Mouse (Mus musculus) adrenal gland, adult 2 months (tissue): ENCODE data around the gene Trim8. TPM values are rescaled to one million over a fixed set of nuclear protein-coding genes. Genes with fewer than 3 reads are reported as not detected.
A peak's percentile ranks its signal among the peaks of the same experiment; 100 is the strongest.

Experiments used
- DNase-seq: peaks from one replicate; pipeline ENCODE4 v3.0.0; 2021
- long read RNA-seq: library from polyadenylated mRNA; stranded (forward); transcript quantifications from one replicate; pipeline ENCODE4 v2.0.0, GENCODE M21; 2021
- polyA plus RNA-seq: library from polyadenylated mRNA; depleted of rRNA; stranded (reverse); fragments of >200 nt; gene quantifications from 2 replicates; pipeline ENCODE4 v1.2.3, GENCODE M21; 2012; rRNA removed
- total RNA-seq, 2 experiments: library from RNA; stranded (reverse); gene quantifications; 2 replicates each; pipeline ENCODE4 v1.2.3; 2021

Trim8 gene
- total RNA-seq (10 to 100 TPM; 38.0 to 66.4 TPM), polyA plus RNA-seq (66.1 and 78.8 TPM in 2 replicates)
- long read RNA-seq, transcript Trim8-201 (6 exons, 3,580 nt), result major isoform, 101 of 110 reads
- long read RNA-seq, partial matches to known transcripts, result 3 of 110 reads
- long read RNA-seq, other reads (novel, unspliced or antisense), result 6 of 110 reads

DNA sequence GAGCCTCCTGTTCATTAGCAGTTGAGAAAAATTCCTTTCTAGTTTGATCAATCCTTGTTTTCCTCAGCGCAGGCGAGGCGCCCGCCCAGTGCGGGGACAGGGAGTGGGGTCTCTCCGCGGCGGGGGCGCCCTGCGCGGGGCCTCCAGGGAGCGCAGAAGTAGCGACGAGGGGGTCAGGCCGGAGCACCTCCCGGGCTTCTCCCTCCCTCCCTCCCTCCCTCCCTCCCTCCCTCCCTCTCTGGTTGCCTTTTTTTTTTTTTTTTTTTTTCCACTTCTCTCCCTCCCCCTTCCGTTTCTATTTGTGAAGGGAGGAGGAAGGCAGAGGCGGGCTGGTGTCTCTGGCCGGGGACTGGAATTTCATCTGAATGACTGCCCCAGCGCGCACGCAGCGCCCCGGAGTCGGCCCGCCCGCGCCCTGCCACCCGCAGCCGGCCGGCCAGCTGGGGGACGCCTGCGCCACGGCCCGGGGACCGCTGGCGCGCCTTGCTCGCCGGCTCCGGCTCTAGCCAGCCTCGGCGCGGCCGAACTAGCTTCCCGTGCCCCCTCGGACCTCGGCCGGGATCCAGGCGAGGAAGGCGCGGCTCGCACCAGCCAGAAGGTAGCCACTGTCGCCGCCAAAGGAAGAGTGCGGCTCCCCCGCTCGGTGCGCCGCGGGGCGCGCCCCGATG is at the start of gene Trim8:
TSS of gene Trim8 (plus strand) at position 302 of the 668 bp plus-strand sequence.
- DNase-seq, result peak; percentile 94

DNA sequence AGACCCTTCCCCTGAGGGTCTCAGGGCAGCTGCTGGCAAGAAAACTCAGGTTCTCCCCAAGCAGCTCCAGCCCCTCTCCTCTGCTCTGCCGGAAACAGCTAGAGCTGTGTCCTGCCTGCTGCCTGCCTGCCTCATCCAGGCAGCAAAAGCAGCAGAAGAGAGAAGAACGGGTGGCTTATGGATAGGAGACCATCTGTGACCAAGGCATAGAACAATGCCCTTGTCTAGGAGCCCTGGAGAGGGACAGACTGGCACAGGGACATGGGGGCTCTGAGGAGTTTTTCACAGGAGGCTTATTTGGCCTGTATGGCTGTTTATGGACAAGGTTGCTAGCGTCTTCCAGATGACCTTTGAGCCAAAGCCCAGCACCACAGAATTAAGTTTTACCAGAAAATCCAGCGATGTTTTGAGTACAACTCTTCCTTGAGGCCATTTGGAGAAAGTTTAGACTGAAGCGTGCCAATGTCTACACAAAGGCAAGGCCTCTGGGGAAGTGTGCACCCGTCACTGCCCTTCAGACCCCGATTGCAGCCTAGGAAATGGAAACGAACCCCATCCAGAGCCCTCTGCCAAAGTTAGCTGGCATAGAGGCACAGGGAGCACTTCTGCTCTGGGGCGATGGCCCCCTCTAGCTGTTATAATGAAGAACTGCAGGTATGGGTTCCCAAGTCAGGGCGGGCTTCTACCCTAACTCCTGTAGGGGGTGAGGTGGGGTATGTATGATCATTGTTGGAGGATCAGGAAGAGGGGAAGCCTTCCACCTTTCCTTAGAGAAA is 49.3 kb upstream of the Trim8 start:
- peak; percentile 65 for DNase-seq

DNA sequence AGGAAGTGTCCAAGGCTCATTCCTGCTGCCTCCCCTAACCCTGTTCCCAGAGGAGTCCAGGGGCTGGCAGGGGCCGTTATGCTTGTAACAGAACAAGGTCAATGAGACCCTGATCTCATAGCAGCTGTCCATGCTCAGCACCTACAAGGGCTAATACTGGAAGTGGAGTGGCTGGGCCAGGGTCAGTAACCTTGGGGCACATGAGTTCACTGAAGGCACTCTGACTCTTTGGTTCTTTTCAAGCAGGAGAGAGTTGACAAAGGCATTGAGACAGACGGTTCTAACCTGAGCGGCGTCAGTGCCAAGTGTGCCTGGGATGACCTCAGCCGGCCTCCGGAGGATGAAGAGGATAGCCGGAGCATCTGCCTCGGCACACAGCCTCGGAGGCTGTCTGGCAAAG is 48.6 kb upstream of the Trim8 start:
- no peak for DNase-seq

DNA sequence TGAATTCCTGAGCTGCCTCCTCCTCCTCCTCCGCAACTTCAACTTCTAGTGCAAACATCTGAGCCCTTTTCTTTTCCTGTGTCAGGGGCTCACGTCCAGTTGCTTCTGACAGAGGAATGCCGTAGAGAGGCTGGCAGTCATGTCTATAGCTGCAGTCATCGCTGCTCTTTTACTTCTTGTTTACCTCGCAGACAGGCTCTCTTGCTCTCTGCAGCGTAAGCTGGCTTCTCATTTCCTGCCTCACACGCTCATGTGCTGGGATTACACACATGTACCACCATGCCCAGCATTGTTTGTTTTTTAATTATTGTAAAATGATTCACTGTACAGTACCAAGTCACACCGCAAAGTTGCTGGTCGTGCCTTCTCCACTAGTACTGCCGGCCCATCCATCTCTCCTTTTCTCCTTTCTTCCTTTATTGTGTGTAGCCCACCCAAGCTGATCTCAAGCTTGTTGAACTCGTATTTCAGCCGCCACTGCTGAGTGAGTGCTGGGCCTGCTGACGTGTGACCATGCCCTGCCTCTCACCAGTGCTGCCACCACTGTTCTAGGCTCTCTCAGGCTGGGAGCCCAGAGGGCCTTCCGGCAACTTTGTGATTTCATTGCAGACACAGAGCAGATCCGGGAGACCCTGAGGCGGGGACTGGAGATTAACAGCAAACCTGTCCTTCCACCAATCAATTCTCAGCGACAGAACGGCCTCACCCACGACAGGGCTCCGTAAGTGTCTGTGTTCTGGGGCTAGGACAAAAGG is 47.2 kb upstream of the Trim8 start:
- no peak for DNase-seq

DNA sequence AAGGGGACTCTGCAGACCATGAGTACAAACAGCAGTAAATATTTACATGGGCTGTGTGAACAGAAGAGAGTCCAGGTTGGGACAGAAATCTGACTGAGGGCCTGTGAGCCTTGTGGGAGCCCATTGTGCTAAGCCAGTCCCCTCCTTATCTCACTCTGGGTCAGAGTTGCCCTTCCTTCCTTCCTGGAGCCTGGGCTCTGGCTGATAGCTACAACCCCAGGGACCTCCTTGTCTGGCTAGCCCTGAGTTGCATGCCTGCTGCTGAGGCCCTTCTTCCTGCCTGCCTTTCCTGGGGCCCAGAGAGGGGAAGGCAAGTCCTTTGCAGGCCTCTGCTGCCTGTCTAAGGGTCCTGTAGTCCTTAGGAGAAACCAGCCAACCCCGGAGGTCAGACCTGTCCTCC is 46.5 kb upstream of the Trim8 start:
- DNase-seq, result peak; percentile 74

DNA sequence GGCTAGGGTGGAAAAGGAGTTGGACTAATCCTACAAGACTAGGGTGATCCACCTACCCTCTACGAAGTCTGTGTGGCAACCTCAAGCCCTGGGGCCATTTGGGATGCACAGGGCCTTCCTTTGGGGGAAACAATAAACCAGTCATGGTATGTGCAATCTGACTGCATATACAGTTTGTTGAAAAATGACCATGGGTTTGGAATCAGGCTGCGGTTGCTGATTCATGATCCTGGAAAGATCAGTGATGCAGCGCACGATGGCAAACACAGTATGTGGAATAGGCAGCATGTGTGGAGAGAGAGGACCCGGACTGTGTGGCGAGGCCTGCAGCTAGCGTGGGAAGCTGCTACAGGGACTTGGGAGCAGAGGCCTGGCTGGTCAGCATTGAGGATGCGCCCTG is 45.9 kb upstream of the Trim8 start:
- no peak for DNase-seq

DNA sequence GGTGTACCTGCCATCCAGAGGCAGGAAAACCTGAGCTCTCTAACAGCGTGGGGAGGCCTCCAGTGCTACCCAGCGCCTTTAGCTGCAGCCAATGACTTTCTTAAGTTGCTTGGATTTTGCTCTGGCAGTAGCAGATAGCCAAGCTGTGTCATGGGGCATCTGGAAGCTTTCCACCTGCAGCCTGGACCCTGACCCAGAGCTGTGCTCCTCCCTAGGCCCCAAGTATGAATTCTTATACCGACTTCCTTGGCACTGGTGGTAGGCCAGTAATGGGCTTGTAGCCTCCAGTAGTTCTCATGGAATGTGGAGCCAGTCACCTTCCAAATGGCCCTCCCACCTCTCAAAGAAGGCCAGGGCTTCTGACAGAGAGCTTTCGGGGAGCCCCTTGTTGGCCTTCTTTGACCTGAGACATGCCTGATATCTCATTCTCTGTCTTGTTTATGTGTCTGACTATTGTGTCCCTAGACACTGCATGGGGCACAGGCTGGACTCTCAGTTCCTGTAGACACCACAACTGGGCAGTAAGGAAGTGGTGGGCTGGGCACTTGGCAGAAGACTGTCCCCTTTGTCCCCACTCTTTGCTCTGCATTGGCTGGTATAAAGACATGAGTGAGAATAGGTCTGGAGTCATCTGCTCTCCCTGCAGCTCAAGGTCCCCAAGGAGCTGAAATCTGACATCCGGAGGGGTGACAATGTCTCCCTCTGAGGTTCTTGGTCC is 45.3 kb upstream of the Trim8 start:
- DNase-seq, result no peak

DNA sequence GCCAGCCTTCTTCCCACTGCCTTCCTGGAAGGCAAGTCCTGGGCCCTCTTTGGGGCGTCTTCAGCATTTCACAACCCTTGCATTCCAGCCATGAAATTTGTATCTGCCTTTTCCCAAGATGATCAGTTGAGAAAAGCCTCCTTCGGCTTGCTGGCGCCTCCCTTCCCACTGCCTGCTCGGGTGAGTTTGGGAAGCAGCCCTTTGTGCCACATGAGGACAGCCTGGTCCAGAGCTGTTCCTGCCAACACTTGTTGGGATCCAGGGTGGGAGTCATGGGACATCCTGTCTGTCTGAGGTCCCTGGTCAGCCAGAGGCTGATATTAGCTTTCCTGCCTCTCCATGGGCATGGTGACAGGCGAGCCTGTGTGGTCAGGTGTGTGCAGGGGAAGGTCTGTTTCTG is 43.7 kb upstream of the Trim8 start:
- DNase-seq, result no peak

DNA sequence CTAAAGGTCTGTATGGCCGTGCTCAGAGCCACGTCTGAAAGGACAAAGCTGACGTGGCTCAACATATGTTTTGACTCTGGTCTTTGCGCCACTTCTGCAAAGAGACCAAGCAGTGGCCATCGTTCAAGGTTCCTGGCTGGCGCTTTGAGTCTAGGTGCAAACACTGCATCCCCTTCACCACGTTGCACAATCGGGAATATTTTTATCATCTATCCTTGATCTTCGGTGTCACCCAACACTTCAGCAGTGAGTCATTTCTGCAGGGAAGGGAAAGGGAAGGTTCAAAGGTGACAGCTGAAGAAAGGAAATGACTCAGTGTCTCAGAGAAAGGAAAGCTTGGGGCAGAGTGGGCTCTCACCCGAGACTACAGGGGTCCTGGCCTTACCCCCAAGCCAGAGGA is 42.2 kb upstream of the Trim8 start:
- peak; percentile 83 for DNase-seq

DNA sequence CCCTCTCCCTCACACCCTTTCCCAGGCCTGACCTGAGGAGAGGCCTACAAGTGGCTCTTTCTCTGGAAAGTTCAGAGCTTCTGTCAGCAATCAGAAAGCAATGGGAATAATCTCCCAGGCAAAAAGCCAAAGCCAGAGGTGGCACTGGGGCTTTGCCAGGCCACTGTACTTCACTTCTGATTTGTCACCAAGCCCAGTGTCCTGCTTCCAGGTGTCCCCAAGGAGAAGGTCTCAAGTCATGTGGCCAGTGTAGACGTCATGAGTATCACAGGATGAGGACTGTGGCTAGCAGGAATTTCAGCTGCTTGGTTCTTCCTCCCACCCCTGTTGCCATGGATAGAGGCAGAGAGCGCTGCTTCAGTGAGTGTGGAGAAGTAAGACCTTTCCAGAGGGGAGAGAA is 41.6 kb upstream of the Trim8 start:
- peak; percentile 54 for DNase-seq

DNA sequence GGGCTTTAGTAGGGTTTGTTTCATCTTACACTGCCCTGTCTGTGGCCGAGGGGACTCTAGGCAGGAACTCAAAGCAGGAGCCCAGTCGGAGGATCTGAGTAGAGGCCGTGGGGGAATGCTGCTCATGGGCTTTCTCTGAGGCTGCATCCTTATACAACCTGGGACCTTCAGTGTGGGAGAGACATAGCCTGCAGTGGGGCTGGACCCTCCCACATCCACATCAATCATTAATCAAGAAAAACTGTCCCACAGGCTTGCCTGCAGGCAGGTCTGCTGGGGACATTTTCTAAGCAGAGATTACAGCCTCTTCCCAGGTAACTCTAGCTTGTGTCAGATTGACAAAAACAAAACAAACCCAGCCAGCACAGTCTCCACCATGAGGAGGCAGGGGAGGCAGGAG is 38.9 kb upstream of the Trim8 start:
- no peak for DNase-seq

DNA sequence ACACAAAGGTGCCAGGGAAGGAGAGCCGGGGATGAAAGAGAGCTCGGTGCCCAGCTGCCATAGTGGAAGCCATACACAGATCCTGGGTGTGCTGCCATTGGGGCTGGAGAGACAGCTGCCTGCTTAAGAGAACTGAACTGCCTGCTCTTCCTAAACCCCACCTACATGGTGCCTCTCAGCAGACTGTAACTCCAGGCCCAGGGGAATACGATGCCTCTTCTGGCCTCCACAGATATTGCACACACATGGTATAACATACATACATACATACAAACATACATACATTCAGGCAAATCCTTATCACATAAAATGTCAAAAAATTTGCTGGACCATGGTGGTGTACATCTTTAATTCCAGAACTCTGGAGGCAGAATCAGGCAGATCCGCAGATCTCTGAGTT is 38.1 kb upstream of the Trim8 start:
- no peak for DNase-seq

DNA sequence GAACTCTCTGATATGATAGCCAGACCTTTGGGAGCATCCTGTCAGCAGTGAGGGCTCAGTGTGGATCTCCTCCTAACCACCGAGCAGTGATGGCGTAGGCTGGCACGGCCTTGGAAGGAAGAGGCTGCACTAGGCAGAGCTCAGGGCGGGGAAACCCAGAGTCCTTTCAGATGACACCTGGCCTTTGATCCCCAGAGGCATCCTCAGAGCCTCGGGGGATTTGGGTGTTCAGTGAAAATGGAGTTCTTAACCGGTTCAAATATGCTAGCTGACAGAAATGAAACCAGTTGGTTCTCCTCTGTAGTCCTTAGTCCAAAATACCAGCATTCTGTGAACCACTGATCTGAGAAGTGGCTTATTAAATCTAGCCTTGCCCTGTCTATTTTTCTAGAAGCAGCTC is 35.3 kb upstream of the Trim8 start:
- DNase-seq, result no peak

DNA sequence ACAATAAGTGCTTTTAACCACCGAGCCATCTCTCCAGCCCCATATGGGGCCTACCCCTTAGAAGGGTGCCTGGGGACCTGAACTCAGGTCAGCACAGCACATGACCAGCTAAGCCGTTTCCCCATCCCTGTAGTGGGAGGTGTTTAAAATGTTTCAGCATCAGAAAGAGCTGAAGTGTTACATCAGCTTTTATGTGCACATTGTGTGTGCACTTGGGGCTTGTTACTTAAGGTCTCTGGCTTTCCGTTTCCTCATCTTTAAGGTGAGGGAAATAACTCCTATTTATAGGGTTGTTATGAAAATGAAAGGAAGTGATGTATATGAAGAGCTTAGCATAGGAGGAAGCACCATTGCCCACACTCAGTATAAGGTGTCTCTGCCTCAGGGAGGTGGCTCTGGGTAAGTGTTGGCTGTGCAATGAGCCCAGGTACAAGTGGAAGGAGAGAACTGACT is 34.4 kb upstream of the Trim8 start:
- DNase-seq, result no peak

DNA sequence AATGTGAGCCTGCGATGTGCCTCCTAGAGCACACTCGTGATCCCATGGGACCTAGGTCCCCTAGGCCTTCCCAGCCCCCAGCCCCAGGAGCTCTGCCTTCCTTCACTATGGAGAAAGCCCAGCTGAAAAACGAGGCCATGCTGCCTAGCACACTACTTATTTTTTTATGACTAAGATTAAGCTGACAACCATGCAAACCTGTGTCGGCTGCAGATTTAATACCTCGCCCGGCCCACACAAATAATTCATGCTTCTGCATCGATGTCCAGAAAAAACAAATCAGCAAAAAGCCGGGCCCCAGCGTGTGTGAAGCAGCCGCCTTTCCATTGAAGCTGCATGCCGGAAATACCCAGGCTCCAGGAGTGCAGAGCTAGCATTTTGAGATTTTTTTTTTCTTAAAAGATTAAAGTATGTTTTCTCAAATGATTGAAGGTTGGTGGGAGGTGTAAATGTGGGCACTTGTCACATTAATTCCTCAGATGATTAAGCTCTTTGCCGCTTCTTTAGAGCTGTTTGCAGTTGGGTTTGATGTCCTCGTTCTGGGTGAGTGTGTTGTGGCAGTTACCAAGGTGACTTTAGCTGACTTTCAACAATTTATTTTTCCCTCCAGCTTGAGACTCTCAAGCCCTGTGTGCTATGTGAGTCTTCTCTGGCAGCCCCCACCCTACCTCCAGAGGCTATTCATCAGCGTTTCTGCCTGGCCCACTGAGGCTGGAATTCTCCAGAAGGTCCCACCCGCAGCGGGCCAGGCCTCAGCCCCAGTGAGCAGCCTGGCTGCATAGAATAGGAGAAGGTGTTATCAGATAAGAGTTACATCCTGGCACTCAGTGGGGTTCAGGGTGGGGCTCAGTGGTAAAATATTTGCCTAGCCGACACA is 30.9 kb upstream of the Trim8 start:
- peak; percentile 59 for DNase-seq

DNA sequence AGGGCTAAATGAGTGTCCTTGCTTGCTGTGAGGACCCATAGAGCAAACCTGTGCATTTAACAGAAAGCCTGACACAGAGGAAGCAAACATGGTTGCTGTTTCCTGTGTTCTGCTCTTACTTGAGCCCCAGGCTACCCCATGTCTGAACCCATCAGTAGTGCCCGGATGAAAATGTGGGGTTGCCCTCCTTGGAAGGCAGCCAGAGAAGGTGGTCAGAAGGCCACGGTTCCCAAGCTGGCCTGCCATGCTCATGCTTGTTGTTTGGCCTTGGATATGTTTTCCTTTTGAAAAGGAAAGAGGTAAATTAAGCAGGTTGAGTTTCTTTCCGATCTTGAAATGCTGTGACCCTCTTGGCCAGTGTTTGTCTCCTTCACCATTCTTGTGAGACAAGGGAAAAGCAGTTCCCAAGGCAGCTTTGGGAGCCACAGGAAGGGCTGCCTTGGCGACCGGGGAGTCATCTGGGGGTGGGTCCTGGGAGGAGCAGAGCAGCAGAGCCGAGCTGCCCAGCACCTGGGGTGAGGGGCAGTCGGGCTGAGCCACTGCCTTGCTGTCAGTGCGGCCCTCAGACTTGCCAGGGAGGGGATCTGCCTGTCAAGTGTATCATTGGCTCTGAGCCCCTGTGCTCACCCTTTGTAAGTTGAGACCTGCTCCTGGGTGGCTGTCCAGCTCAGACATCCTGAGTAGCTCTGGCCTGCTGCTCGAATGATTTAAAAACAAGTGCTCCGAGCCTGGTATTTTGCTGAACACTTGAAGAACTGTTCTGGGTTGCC is 30.0 kb upstream of the Trim8 start:
- no peak for DNase-seq

DNA sequence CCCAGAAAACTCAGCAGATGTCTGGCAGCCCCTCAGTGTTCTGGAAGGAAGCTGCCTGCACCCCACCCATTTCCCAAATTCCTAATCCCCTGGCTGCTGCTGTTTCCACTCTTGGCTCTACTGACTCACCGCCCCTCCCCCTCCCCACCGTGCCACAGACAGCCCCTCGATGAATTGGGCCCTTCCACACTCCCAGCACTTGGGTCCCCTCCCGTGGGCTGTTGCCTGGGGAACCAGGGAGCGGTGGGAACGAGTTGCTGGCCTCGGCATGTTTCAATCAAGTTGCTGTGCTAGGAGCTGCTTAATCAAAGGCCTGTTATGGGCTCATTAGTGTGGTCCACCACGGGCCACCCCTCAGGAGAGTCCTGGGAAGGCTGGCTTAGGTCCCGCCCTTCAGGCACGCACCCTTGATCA is 24.1 kb upstream of the Trim8 start:
- DNase-seq, result no peak

DNA sequence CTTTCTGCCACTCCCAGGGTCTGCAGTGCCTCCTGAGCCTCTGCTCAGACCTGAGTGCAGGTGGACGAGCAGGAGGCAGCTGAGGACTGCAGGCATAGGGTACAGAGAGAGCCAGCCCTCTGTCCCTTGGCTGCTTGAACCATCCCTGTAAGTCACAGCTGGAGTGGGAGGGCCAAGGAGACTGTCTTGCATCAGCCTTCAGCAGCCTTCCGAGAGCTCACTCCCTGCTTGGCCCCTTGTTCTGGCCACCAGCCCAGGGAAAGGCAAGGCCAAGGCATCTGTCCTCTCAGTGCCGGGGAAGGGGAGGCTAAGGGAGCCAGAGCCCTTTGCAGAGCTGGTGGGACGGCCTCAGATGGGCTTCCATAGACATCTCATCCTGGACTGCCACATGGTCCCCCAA is 23.3 kb upstream of the Trim8 start:
- peak; percentile 72 for DNase-seq

DNA sequence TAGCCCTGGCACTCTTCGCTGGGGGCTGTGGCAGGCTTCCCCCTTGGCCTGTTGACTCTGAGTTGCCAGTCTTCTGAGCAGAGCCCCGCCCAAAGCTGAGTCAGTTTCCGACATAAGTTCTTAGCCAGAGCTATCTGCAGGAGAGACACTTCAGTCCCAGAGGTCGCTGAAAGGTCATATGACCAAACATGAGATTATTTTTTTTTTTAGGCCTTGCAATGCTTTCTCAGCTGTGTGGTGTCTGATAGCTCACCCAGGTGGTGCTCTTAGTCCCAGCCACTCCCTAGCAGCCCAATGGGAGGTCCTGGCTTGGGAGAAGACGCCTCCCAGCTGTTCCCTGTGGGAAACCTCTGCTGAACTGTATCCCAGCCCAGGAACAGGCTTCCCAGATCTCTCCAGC is 22.7 kb upstream of the Trim8 start:
- DNase-seq, result peak; percentile 86
